Mouse (Mus musculus) heart, postnatal 0 days (tissue): ENCODE data around the gene Mageh1. TPM values are rescaled to one million over a fixed set of nuclear protein-coding genes. Genes with fewer than 3 reads are reported as not detected.
"Not testable (repeated sequence)": the region's sequence is repeated elsewhere in the genome, so short reads cannot be mapped to it uniquely, and the experiment has no call there.

ENCODE experiments used
- ATAC-seq: fragments of 200-750 bp; cut with Nextera tagmentation; 2 replicates; pipeline ENCODE4 v1.8.0; 2017; ENCODE audit warnings: low read depth, moderate number of reproducible peaks, moderate library complexity; ENCODE audit not compliant: insufficient read depth
- DNase-seq: peaks from one replicate; pipeline ENCODE4 v3.0.0-alpha.2; 2016; ENCODE audit warnings: low spot score
- H3K27ac ChIP-seq: fragments of 300-500 bp; sonication (generic); 2 replicates; pipeline ENCODE4 v1.5.1; 2014; ENCODE audit warnings: low read depth, mild to moderate bottlenecking
- H3K27me3 ChIP-seq: fragments of 300-500 bp; sonication (generic); 2 replicates; pipeline ENCODE4 v1.6.1; 2014; ENCODE audit warnings: low read length, mixed read lengths; ENCODE audit not compliant: control insufficient read depth, insufficient read depth
- H3K36me3 ChIP-seq: fragments of 300-500 bp; sonication (generic); replicated peaks from 2 replicates; pipeline ENCODE4 v1.6.1; 2014; ENCODE audit warnings: low read length, mixed read lengths; ENCODE audit not compliant: control insufficient read depth, insufficient read depth
- H3K4me1 ChIP-seq: fragments of 300-500 bp; sonication (generic); 2 replicates; pipeline ENCODE4 v1.6.1; 2014; ENCODE audit warnings: antibody characterized with exemption; ENCODE audit not compliant: control insufficient read depth, insufficient read depth
- H3K4me2 ChIP-seq: fragments of 300-500 bp; sonication (generic); 2 replicates; pipeline ENCODE4 v1.6.1; 2014; ENCODE audit warnings: low read depth, mild to moderate bottlenecking, low read length, moderate library complexity
- H3K4me3 ChIP-seq: fragments of 300-500 bp; sonication (generic); 2 replicates; pipeline ENCODE4 v1.5.1; 2014; ENCODE audit warnings: low read depth, low read length
- H3K9ac ChIP-seq: fragments of 300-500 bp; sonication (generic); replicated peaks from 2 replicates; pipeline ENCODE4 v1.6.1; 2014; ENCODE audit warnings: low read depth, low read length, mixed read lengths
- H3K9me3 ChIP-seq: fragments of 300-500 bp; sonication (generic); replicated peaks from 2 replicates; pipeline ENCODE4 v1.6.1; 2016; ENCODE audit warnings: low read length; ENCODE audit not compliant: control insufficient read depth
- CTCF ChIP-seq: IDR thresholded peaks from 2 replicates; pipeline ENCODE4 v1.5.1; 2016; ENCODE audit warnings: antibody characterized with exemption, control low read depth, low read depth
- EP300 ChIP-seq: IDR thresholded peaks from 2 replicates; pipeline ENCODE4 v1.6.1; 2016; ENCODE audit warnings: antibody characterized with exemption, low read depth
- WGBS: fragments of 180-500 bp; shearing (Covaris S2); extraction: QIAGEN DNeasy Blood & Tissue Kit; methylation state at CpG from one replicate; pipeline ENCODE4 v1.1.7; 2014; 5-methylcytosine and 5-hydroxymethylcytosine counted together
- polyA plus RNA-seq: library from polyadenylated mRNA; unstranded; fragments of >200 nt; fragmentation: Nextera tagmentation; extraction: Ambion mirVana; gene quantifications from 2 replicates; pipeline ENCODE4 v1.2.1, GENCODE M21; 2015
- total RNA-seq: library from RNA; depleted of rRNA; stranded (reverse); fragments of >200 nt; gene quantifications from 2 replicates; pipeline ENCODE4 v1.2.3, GENCODE M21; 2014; ENCODE audit warnings: low replicate concordance; rRNA removed

Gene Mageh1
- total and polyA plus RNA-seq, 2 experiments from 2014 or later: 26.8 to 28.2 TPM

DNA sequence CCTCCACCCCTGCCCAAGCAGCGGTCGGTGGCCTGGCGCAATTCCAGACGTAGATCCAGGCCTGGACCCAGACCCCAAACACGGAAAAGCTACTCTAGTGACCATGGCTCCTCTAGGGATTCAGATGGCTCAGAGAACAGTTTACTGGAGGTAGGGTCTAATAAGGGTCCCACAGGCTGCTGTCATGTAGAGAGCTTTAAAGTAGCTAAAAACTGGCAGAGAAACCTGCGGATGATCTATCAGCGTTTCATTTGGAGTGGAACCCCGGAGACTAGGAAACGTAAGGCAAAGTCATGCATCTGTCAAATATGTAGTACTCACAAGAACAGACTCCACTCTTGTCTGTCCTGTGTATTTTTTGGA lies 29.7 kb downstream of the Mageh1 start:
- peak overlapping the region; percentile 80 for H3K4me2 ChIP-seq
- no peaks in the 10 kb centered on the region for H3K4me1 ChIP-seq
- H3K27me3 ChIP-seq: no peaks in the 10 kb centered on the region
- no peak for TF ChIP-seq CTCF
- TF ChIP-seq EP300: no peak
- ATAC-seq (no peak), DNase-seq (no peak)
- H3K9ac ChIP-seq: peak overlapping the region; percentile 51; the same call in 1 of the 2 replicates
- no peaks in the 10 kb centered on the region for H3K36me3 ChIP-seq
- WGBS: 25% methylated on average over 9 of the region's 9 CpGs
- H3K4me3 ChIP-seq: peak overlapping the region; percentile 57
- no peaks in the 10 kb centered on the region for H3K9me3 ChIP-seq
- H3K27ac ChIP-seq: no peak overlapping the region

- H3K27me3 ChIP-seq: no peaks in the 10 kb centered on the region
- H3K9ac ChIP-seq: peak overlapping the region; percentile 51; the same call in 1 of the 2 replicates
- 0 out of 2 replicates have a peak overlapping the region, but pooled peaks have one; percentile 13 for H3K27ac ChIP-seq
- 16% methylated on average over 43 of the region's 58 CpGs for WGBS
- TF ChIP-seq CTCF (no peak), EP300 (no peak)
- ATAC-seq: peak; percentile 81
- no peaks in the 10 kb centered on the region for H3K4me1 ChIP-seq
- peak overlapping the region; percentile 80 for H3K4me2 ChIP-seq
- H3K9me3 ChIP-seq: no peaks in the 10 kb centered on the region
- DNase-seq: peak; percentile 11
- peak overlapping the region; percentile 57 for H3K4me3 ChIP-seq
- no peaks in the 10 kb centered on the region for H3K36me3 ChIP-seq
These were observed 30.2 kb downstream of the Mageh1 start for GRCm38 (mm10) chrX:153007021-153007684.

- Histone ChIP-seq H3K9ac (peak within 1 kb of the TSS; percentile 51; the same call in 1 of the 2 replicates), H3K4me2 (peak within 1 kb of the TSS; percentile 80), H3K4me1 (no peaks in the 10 kb centered on the region), H3K36me3 (no peaks in the 10 kb centered on the region), H3K27me3 (no peaks in the 10 kb centered on the region), H3K27ac (0 out of 2 replicates have a peak within 1 kb of the TSS, but pooled peaks have one; percentile 13), H3K9me3 (no peaks in the 10 kb centered on the region), H3K4me3 (peak within 1 kb of the TSS; percentile 57)
- 20% methylated on average over 23 of the region's 23 CpGs for WGBS
- ATAC-seq (no peak), DNase-seq (no peak)
- TF ChIP-seq CTCF (no peak), EP300 (no peak)
These were observed 31.0 kb downstream of the Mageh1 start, which contains the start of gene Usp51 for GRCm38 (mm10) chrX:153006387-153006841. Usp51 (plus strand) TSS chrX:153006469.

- not testable (repeated sequence) for ATAC-seq
These were observed 41.3 kb downstream of the Mageh1 start for GRCm38 (mm10) chrX:152996105-152996504.

GRCm38 (mm10) chrX:152989852-152990251 lies 47.5 kb downstream of the Mageh1 start:
- not testable (repeated sequence) for H3K9me3 ChIP-seq, H3K4me3 ChIP-seq, H3K27ac ChIP-seq, DNase-seq, H3K36me3 ChIP-seq, H3K4me1 ChIP-seq, H3K4me2 ChIP-seq, H3K9ac ChIP-seq, ATAC-seq, H3K27me3 ChIP-seq

More at GRCm38 (mm10) chrX:152996105-152996504, 41.3 kb downstream of the Mageh1 start:
- H3K36me3 ChIP-seq, H3K4me3 ChIP-seq, H3K9ac ChIP-seq, H3K27ac ChIP-seq, H3K9me3 ChIP-seq, H3K4me2 ChIP-seq, H3K27me3 ChIP-seq, DNase-seq, H3K4me1 ChIP-seq: not testable (repeated sequence)
- WGBS: no CpG with 5 or more reads among the region's 3 CpGs

Other genes starting within 250 kb of the Mageh1 start
- 0.73 TPM in 1 of 2 replicates, not detected in the other for gene Usp51, start 31.1 kb downstream of the Mageh1 start, total RNA-seq
- 0.19 and 0.22 TPM in 2 replicates for gene Usp51, start 31.1 kb downstream of the Mageh1 start, polyA plus RNA-seq
- gene Foxr2, start 81.2 kb upstream of the Mageh1 start, total RNA-seq: not detected in 2 replicates
- not detected in 2 replicates for gene Foxr2, start 81.2 kb upstream of the Mageh1 start, polyA plus RNA-seq
- 0.08 and 8.6 TPM in 2 replicates for gene Rragb, start 102.4 kb upstream of the Mageh1 start, total RNA-seq
- gene Rragb, start 102.4 kb upstream of the Mageh1 start, polyA plus RNA-seq: 0.56 and 0.60 TPM in 2 replicates
- 0.04 and 0.31 TPM in 2 replicates for gene Klf8, start 199.9 kb upstream of the Mageh1 start, total RNA-seq
- 0.27 and 0.29 TPM in 2 replicates for gene Klf8, start 199.9 kb upstream of the Mageh1 start, polyA plus RNA-seq